Mouse (Mus musculus) stomach, embryonic 14.5 days (tissue): ENCODE results near the gene Ints13. TPM values are rescaled to one million over a fixed set of nuclear protein-coding genes. Genes with fewer than 3 reads are reported as not detected.

Experiments
- ATAC-seq: fragments of 200-750 bp; cut with Nextera tagmentation; 2 replicates; pipeline ENCODE4 v1.8.0; 2017; ENCODE audit warnings: low read depth, moderate TSS enrichment; ENCODE audit not compliant: insufficient number of reproducible peaks, insufficient read depth, low FRiP score
- H3K27ac ChIP-seq: fragments of 300-500 bp; sonication (generic); 2 replicates; pipeline ENCODE4 v1.5.1; 2014; ENCODE audit warnings: mild to moderate bottlenecking, low read length, moderate library complexity, mixed read lengths
- H3K27me3 ChIP-seq: fragments of 300-500 bp; sonication (generic); 2 replicates; pipeline ENCODE4 v1.6.1; 2014; ENCODE audit warnings: low read length, control low read depth, mixed read lengths; ENCODE audit not compliant: control insufficient read depth, insufficient read depth
- H3K36me3 ChIP-seq: fragments of 300-500 bp; sonication (generic); 2 replicates; pipeline ENCODE4 v1.6.1; 2014; ENCODE audit warnings: mild to moderate bottlenecking, control low read depth, low read length, moderate library complexity, mixed read lengths; ENCODE audit not compliant: control insufficient read depth, insufficient read depth
- H3K4me1 ChIP-seq: fragments of 300-500 bp; sonication (generic); 2 replicates; pipeline ENCODE4 v1.6.1; 2014; ENCODE audit warnings: low read length, control low read depth, mixed read lengths; ENCODE audit not compliant: control insufficient read depth, insufficient read depth
- H3K4me2 ChIP-seq: fragments of 300-500 bp; sonication (generic); replicated peaks from 2 replicates; pipeline ENCODE4 v1.6.1; 2014; ENCODE audit warnings: low read depth, low read length, control low read depth
- H3K4me3 ChIP-seq: fragments of 300-500 bp; sonication (generic); 2 replicates; pipeline ENCODE4 v1.5.1; 2014; ENCODE audit warnings: low read depth, low read length, control low read depth
- H3K9ac ChIP-seq: fragments of 300-500 bp; sonication (generic); replicated peaks from 2 replicates; pipeline ENCODE4 v1.6.1; 2014; ENCODE audit warnings: low read depth, mild to moderate bottlenecking, control low read depth, low read length, moderate library complexity, mixed read lengths
- H3K9me3 ChIP-seq: fragments of 300-500 bp; sonication (generic); 2 replicates; pipeline ENCODE4 v1.6.1; 2016; ENCODE audit warnings: low read depth, low read length, control low read depth; ENCODE audit not compliant: control insufficient read depth
- WGBS: fragments of 180-500 bp; shearing (Covaris S2); extraction: QIAGEN DNeasy Blood & Tissue Kit; methylation state at CpG from one replicate; pipeline ENCODE4 v1.1.7; 2014; 5-methylcytosine and 5-hydroxymethylcytosine counted together
- polyA plus RNA-seq: library from polyadenylated mRNA; unstranded; fragments of >200 nt; fragmentation: Nextera tagmentation; extraction: Ambion mirVana; gene quantifications from 2 replicates; pipeline ENCODE4 v1.2.1, GENCODE M21; 2014

Gene Ints13
- polyA plus RNA-seq, 1 experiment from 2014 or later: 58.0 TPM

GRCm38 (mm10) chr6:146519019-146519418 is 58.6 kb downstream of the Ints13 start:
- Histone ChIP-seq H3K27me3 (no peaks in the 10 kb centered on the region), H3K4me1 (no peaks in the 10 kb centered on the region), H3K27ac (no peak overlapping the region), H3K4me2 (no peak overlapping the region), H3K9me3 (peaks cover 4% of the 10 kb centered on the region), H3K36me3 (no peaks in the 10 kb centered on the region), H3K9ac (no peak overlapping the region), H3K4me3 (no peak overlapping the region)
- WGBS: 75% methylated on average over 2 of the region's 2 CpGs
- ATAC-seq: no peak

GRCm38 (mm10) chr6:146515936-146516335 is 61.7 kb downstream of the Ints13 start:
- Histone ChIP-seq H3K9ac (no peak overlapping the region), H3K36me3 (no peaks in the 10 kb centered on the region), H3K4me2 (no peak overlapping the region), H3K27ac (no peak overlapping the region), H3K27me3 (no peaks in the 10 kb centered on the region), H3K4me1 (no peaks in the 10 kb centered on the region), H3K4me3 (no peak overlapping the region), H3K9me3 (no peaks in the 10 kb centered on the region)
- WGBS: 62% methylated on average over 6 of the region's 6 CpGs
- ATAC-seq: no peak

- no peak for ATAC-seq
- H3K4me2 ChIP-seq: no peak overlapping the region
- WGBS: 51% methylated on average over 7 of the region's 7 CpGs
Measured at GRCm38 (mm10) chr6:146514531-146514948, 63.1 kb downstream of the Ints13 start.

GRCm38 (mm10) chr6:146513899-146514298 is 63.7 kb downstream of the Ints13 start:
- Histone ChIP-seq H3K9me3 (no peaks in the 10 kb centered on the region), H3K4me3 (no peak overlapping the region), H3K4me1 (no peaks in the 10 kb centered on the region), H3K27me3 (no peaks in the 10 kb centered on the region), H3K9ac (no peak overlapping the region), H3K27ac (no peak overlapping the region), H3K4me2 (no peak overlapping the region), H3K36me3 (no peaks in the 10 kb centered on the region)
- 28% methylated on average over 5 of the region's 5 CpGs for WGBS
- ATAC-seq: no peak

More at GRCm38 (mm10) chr6:146514531-146514948, 63.1 kb downstream of the Ints13 start:
- no peak overlapping the region for H3K27ac ChIP-seq
- no peaks in the 10 kb centered on the region for H3K36me3 ChIP-seq
- H3K4me1 ChIP-seq: no peaks in the 10 kb centered on the region
- H3K4me3 ChIP-seq: no peak overlapping the region
- no peaks in the 10 kb centered on the region for H3K9me3 ChIP-seq
- H3K9ac ChIP-seq: no peak overlapping the region
- no peaks in the 10 kb centered on the region for H3K27me3 ChIP-seq

GRCm38 (mm10) chr6:146513384-146513783 is 64.3 kb downstream of the Ints13 start:
- WGBS: 70% methylated on average over 8 of the region's 8 CpGs
- no peak overlapping the region for H3K4me3 ChIP-seq

GRCm38 (mm10) chr6:146511511-146511910 is 66.1 kb downstream of the Ints13 start:
- Histone ChIP-seq H3K4me2 (no peak overlapping the region), H3K36me3 (no peaks in the 10 kb centered on the region), H3K4me3 (no peak overlapping the region), H3K27ac (no peak overlapping the region), H3K9me3 (no peaks in the 10 kb centered on the region), H3K4me1 (no peaks in the 10 kb centered on the region), H3K9ac (no peak overlapping the region), H3K27me3 (no peaks in the 10 kb centered on the region)
- WGBS: 82% methylated on average over 8 of the region's 8 CpGs
- ATAC-seq: no peak

More at GRCm38 (mm10) chr6:146513384-146513783, 64.3 kb downstream of the Ints13 start:
- Histone ChIP-seq H3K4me2 (no peak overlapping the region), H3K36me3 (no peaks in the 10 kb centered on the region), H3K27ac (no peak overlapping the region), H3K9me3 (no peaks in the 10 kb centered on the region), H3K4me1 (no peaks in the 10 kb centered on the region), H3K27me3 (no peaks in the 10 kb centered on the region), H3K9ac (no peak overlapping the region)
- no peak for ATAC-seq

GRCm38 (mm10) chr6:146509891-146510290 is 67.7 kb downstream of the Ints13 start:
- Histone ChIP-seq H3K9me3 (no peaks in the 10 kb centered on the region), H3K4me3 (no peak overlapping the region), H3K36me3 (no peaks in the 10 kb centered on the region), H3K9ac (no peak overlapping the region), H3K4me2 (no peak overlapping the region), H3K4me1 (no peaks in the 10 kb centered on the region), H3K27ac (no peak overlapping the region), H3K27me3 (no peaks in the 10 kb centered on the region)
- WGBS: 88% methylated on average over 2 of the region's 2 CpGs
- no peak for ATAC-seq

GRCm38 (mm10) chr6:146504459-146504858 is 73.2 kb downstream of the Ints13 start:
- H3K27me3 ChIP-seq: no peaks in the 10 kb centered on the region
- no peak overlapping the region for H3K4me2 ChIP-seq
- H3K27ac ChIP-seq: no peak overlapping the region
- WGBS: 89% methylated on average over 2 of the region's 2 CpGs
- H3K9ac ChIP-seq: no peak overlapping the region
- no peak for ATAC-seq
- H3K4me1 ChIP-seq: peaks cover 5% of the 10 kb centered on the region
- no peaks in the 10 kb centered on the region for H3K9me3 ChIP-seq
- H3K36me3 ChIP-seq: no peaks in the 10 kb centered on the region
- no peak overlapping the region for H3K4me3 ChIP-seq

GRCm38 (mm10) chr6:146502856-146503255 is 74.8 kb downstream of the Ints13 start:
- no peaks in the 10 kb centered on the region for H3K27me3 ChIP-seq
- H3K9ac ChIP-seq: no peak overlapping the region; the same call in 1 of the 2 replicates
- H3K4me1 ChIP-seq: peaks cover 5% of the 10 kb centered on the region
- peak overlapping the region; percentile 55 for H3K4me3 ChIP-seq
- 54% methylated on average over 3 of the region's 3 CpGs for WGBS
- H3K4me2 ChIP-seq: peak overlapping the region; percentile 88
- no peaks in the 10 kb centered on the region for H3K36me3 ChIP-seq
- ATAC-seq: no peak
- H3K27ac ChIP-seq: no peak overlapping the region
- H3K9me3 ChIP-seq: no peaks in the 10 kb centered on the region
